Mouse (Mus musculus): ENCODE data around the gene Pacsin3. TPM values are rescaled to one million over a fixed set of nuclear protein-coding genes. Genes with fewer than 3 reads are reported as not detected.

The Pacsin3 gene
- total and polyA plus RNA-seq, 2 experiments from 2014 or later, result 59.9 to 128 TPM

DNA sequence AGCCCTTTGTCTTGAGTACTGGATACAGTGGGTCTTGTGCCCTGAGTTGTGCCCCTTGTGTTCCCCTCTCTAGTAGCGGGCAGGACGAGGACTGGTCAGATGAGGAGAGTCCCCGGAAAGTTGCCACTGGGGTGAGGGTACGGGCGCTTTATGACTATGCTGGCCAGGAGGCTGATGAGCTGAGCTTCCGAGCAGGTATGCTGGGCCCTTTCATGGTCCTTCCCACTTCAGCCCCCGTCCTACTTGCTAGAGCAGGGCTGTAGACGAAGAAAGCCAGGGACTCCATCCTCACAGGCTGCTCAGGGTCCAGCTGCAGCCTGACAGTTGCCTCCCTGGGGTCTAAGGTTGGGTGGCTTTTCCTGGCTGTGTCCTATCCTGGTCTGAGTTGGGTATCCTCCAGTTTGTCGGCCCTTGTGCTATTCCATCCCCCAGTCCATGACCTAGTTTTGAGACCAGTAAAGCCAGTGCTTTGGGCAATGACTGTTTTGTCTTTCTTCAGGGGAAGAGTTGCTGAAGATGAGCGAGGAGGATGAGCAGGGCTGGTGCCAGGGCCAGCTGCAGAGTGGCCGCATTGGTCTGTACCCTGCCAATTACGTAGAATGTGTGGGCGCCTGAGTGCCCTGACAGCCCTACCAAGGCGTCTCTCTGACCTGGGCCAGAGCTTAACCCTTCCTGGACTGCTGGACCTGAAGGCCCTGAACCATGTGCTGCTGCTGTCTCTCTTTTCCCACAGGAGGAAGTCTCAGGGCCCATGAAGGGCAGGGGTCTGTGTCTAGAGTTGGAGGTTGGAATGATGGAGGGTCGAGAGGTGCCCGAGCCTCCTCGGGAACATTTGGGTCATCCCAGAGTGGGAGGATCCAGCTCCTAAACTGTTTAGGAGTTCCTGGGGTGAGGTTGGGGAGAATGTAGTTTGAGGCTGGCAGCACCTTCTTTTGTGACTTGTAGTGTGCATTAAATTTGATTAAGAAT lies 8.2 kb downstream of the Pacsin3 start:
- Histone ChIP-seq H3K9ac (replicated peaks; ENCODE audit: low read depth, low read length) (peak overlapping the region; percentile 49), H3K27ac (ENCODE audit: low read depth) (peak overlapping the region; percentile 87), H3K27me3 (ENCODE audit: control insufficient read depth, insufficient read depth, low read length) (no peaks in the 10 kb centered on the region), H3K4me3 (ENCODE audit: low read depth, low read length) (peak overlapping the region; percentile 87), H3K4me1 (ENCODE audit: control insufficient read depth, insufficient read depth) (peaks cover 11% of the 10 kb centered on the region; the same call in 1 of the 2 replicates), H3K36me3 (replicated peaks; ENCODE audit: control insufficient read depth, insufficient read depth, low read length) (peaks cover 44% of the 10 kb centered on the region), H3K9me3 (replicated peaks; ENCODE audit: control insufficient read depth, low read length) (no peaks in the 10 kb centered on the region), H3K4me2 (ENCODE audit: low read depth, low read length) (peak overlapping the region; percentile 63)
- no peak for DNase-seq (ENCODE audit: low spot score)
- TF ChIP-seq CTCF (IDR thresholded peaks at IDR 0.05; ENCODE audit: low read depth) (no peak), EP300 (IDR thresholded peaks at IDR 0.05; ENCODE audit: low read depth) (no peak)
- 84% methylated on average over 17 of the region's 17 CpGs for WGBS
- ATAC-seq (ENCODE audit: insufficient read depth, low read depth), result no peak

DNA sequence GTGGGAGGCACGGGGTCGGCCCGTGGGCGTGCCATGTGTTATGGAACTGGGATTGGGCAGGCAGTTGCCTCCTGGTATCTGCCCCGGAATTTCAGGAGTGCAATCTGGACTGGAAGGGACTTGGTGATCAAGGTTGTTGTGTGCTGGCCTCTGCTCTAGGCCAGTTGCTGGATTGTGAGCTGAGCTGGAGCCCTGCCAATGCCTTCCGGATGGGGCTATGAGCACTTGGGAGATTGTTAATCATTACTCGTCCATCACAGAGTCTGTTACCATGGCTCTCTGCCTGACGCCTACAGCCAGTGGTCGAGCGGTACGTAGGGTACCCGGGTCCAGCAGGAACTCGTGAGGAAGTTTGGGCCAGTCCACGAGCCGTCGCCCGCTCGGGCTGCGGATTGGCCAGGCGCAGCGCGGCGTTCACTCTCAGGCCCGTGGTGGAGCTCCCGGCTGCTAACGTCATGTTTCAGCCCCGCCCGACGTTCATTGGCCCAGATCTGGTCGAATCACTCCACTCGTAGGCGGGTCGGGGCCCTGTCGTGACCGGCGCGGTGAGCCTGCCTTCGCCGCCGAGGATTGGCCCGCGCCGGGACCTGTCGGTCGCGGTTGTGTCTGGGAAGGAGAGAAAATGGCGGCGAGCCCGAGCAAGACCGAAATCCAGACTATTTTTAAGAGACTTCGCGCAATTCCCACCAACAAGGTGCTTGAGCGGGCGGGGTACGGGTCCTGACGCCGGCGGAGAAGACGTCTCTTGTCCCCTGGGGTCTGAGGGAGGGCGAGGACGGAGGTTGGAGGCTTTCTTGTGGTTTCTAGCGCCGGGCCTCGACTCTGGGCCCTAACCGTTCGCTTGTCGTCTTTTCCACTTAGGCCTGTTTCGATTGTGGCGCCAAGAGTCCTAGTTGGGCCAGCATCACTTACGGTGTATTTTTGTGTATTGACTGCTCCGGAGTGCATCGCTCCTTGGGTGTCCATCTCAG lies 9.2 kb downstream of the Pacsin3 start, which contains the start of gene Arfgap2:
Gene Arfgap2 (plus strand): TSS at position 264 of the 971 bp plus-strand sequence.
- H3K4me2 ChIP-seq (ENCODE audit: low read depth, low read length), result peak within 1 kb of the TSS; percentile 88
- ATAC-seq (ENCODE audit: insufficient read depth, low read depth) (peak; percentile 99), DNase-seq (ENCODE audit: low spot score) (peak; percentile 99)
- WGBS, result under 1% methylated on average over 72 of the region's 72 CpGs
- peak within 1 kb of the TSS; percentile 96 for H3K27ac ChIP-seq (ENCODE audit: low read depth)
- peaks cover 54% of the 10 kb centered on the region for H3K36me3 ChIP-seq (replicated peaks; ENCODE audit: control insufficient read depth, insufficient read depth, low read length)
- no peak for TF ChIP-seq CTCF (IDR thresholded peaks at IDR 0.05; ENCODE audit: low read depth)
- peak; percentile 87; the same call in 1 of the 2 replicates for TF ChIP-seq EP300 (IDR thresholded peaks at IDR 0.05; ENCODE audit: low read depth)
- H3K27me3 ChIP-seq (ENCODE audit: control insufficient read depth, insufficient read depth, low read length), result no peaks in the 10 kb centered on the region
- peaks cover 11% of the 10 kb centered on the region; the same call in 1 of the 2 replicates for H3K4me1 ChIP-seq (ENCODE audit: control insufficient read depth, insufficient read depth)
- H3K9ac ChIP-seq (replicated peaks; ENCODE audit: low read depth, low read length), result peak within 1 kb of the TSS; percentile 93
- peak within 1 kb of the TSS; percentile 87 for H3K4me3 ChIP-seq (ENCODE audit: low read depth, low read length)
- no peaks in the 10 kb centered on the region for H3K9me3 ChIP-seq (replicated peaks; ENCODE audit: control insufficient read depth, low read length)

DNA sequence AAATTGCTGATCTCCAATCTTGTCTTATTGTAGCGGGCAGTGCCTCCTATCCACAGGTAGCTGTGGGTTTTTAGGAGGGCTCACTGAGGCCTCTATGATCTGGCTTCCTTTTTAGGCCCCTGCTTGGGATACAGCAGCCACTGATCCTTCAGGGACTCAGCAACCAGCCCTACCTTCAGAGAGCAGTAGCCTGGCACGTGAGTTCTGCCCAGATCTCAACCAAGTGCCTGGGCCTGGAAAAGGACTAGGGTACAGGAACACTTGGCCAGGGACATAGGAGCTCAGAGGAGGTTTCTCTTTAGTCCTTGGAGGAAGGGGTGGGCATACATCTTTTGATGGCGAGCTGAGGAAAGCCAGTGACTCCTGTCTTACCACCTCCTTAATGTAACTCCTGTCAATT lies 12.3 kb downstream of the Pacsin3 start:
- no peak overlapping the region for H3K4me2 ChIP-seq (ENCODE audit: low read depth, low read length)
- H3K36me3 ChIP-seq (replicated peaks; ENCODE audit: control insufficient read depth, insufficient read depth, low read length), result peaks cover 65% of the 10 kb centered on the region
- no peak overlapping the region for H3K27ac ChIP-seq (ENCODE audit: low read depth)
- H3K9me3 ChIP-seq (replicated peaks; ENCODE audit: control insufficient read depth, low read length), result no peaks in the 10 kb centered on the region
- WGBS, result 100% methylated on average over 3 of the region's 3 CpGs
- no peak for ATAC-seq (ENCODE audit: insufficient read depth, low read depth)
- no peak for TF ChIP-seq CTCF (IDR thresholded peaks at IDR 0.05; ENCODE audit: low read depth)
- no peak for TF ChIP-seq EP300 (IDR thresholded peaks at IDR 0.05; ENCODE audit: low read depth)
- no peaks in the 10 kb centered on the region for H3K27me3 ChIP-seq (ENCODE audit: control insufficient read depth, insufficient read depth, low read length)
- H3K9ac ChIP-seq (replicated peaks; ENCODE audit: low read depth, low read length), result no peak overlapping the region
- H3K4me3 ChIP-seq (ENCODE audit: low read depth, low read length), result no peak overlapping the region
- H3K4me1 ChIP-seq (ENCODE audit: control insufficient read depth, insufficient read depth), result peaks cover 11% of the 10 kb centered on the region; the same call in 1 of the 2 replicates
- no peak for DNase-seq (ENCODE audit: low spot score)

DNA sequence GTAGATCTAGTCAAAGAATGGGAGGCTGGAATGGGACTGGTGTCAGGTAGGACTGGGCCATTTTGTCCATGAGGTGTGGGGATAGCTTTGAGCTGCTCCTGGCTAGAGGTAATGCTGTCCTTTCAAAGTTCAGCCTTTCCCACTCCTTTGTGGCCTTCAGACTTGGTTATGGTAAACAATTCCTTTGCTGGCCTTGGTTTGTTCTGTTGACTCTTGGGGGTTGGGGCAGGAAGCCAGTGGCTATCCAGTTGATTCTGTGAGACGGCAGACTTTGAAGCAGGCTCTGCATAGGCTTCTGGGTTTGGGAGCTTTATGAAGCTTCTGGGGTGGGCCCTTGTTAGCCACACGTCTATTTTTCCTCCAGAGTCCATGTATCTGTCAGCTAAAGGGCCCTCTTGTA lies 13.0 kb downstream of the Pacsin3 start:
- WGBS, result 82% methylated on average over 2 of the region's 2 CpGs
- Histone ChIP-seq H3K27me3 (ENCODE audit: control insufficient read depth, insufficient read depth, low read length) (no peaks in the 10 kb centered on the region), H3K36me3 (replicated peaks; ENCODE audit: control insufficient read depth, insufficient read depth, low read length) (peaks cover 68% of the 10 kb centered on the region), H3K4me2 (ENCODE audit: low read depth, low read length) (no peak overlapping the region), H3K4me3 (ENCODE audit: low read depth, low read length) (no peak overlapping the region), H3K27ac (ENCODE audit: low read depth) (no peak overlapping the region), H3K9me3 (replicated peaks; ENCODE audit: control insufficient read depth, low read length) (no peaks in the 10 kb centered on the region), H3K9ac (replicated peaks; ENCODE audit: low read depth, low read length) (no peak overlapping the region), H3K4me1 (ENCODE audit: control insufficient read depth, insufficient read depth) (peaks cover 11% of the 10 kb centered on the region; the same call in 1 of the 2 replicates)
- DNase-seq (ENCODE audit: low spot score) (no peak), ATAC-seq (ENCODE audit: insufficient read depth, low read depth) (no peak)
- TF ChIP-seq CTCF (IDR thresholded peaks at IDR 0.05; ENCODE audit: low read depth), result no peak
- TF ChIP-seq EP300 (IDR thresholded peaks at IDR 0.05; ENCODE audit: low read depth), result no peak

DNA sequence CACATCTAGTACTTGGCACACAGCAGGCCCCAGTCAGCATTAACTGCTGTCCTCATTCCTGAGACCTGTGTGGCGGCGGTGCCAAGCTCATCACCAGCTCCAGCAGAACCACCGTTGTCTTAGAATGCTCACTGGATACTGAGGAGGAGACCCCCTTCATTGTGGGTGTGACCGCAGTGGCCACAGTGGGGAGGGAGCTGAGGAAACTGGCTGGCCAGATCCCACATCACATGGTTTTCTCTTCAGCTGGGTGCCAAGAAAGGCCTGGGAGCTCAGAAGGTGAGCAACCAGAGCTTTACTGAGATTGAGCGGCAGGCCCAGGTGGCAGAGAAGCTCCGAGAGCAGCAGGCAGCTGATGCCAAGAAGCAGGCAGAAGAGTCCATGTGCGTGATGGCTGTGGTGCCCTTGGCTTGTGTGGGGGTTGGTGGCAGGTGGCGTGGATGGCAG lies 14.0 kb downstream of the Pacsin3 start:
- Histone ChIP-seq H3K4me2 (ENCODE audit: low read depth, low read length) (no peak overlapping the region), H3K4me3 (ENCODE audit: low read depth, low read length) (no peak overlapping the region), H3K27ac (ENCODE audit: low read depth) (no peak overlapping the region), H3K36me3 (replicated peaks; ENCODE audit: control insufficient read depth, insufficient read depth, low read length) (peaks cover 78% of the 10 kb centered on the region), H3K27me3 (ENCODE audit: control insufficient read depth, insufficient read depth, low read length) (no peaks in the 10 kb centered on the region), H3K4me1 (ENCODE audit: control insufficient read depth, insufficient read depth) (peaks cover 6% of the 10 kb centered on the region; the same call in 1 of the 2 replicates), H3K9me3 (replicated peaks; ENCODE audit: control insufficient read depth, low read length) (no peaks in the 10 kb centered on the region), H3K9ac (replicated peaks; ENCODE audit: low read depth, low read length) (no peak overlapping the region)
- ATAC-seq (ENCODE audit: insufficient read depth, low read depth) (no peak), DNase-seq (ENCODE audit: low spot score) (no peak)
- WGBS, result 89% methylated on average over 8 of the region's 8 CpGs
- TF ChIP-seq EP300 (IDR thresholded peaks at IDR 0.05; ENCODE audit: low read depth) (no peak), CTCF (IDR thresholded peaks at IDR 0.05; ENCODE audit: low read depth) (no peak)
